Mouse (Mus musculus): ENCODE results near the gene Olfr452.

Gene Olfr452

GRCm38 (mm10) chr6:42784793-42785192 is at the start of gene Olfr452:
TSS of gene Olfr452 (plus strand) at chr6:42785093.
- no peak for DNase-seq (ENCODE audit: low spot score)

GRCm38 (mm10) chr6:42739071-42739470 is 45.8 kb upstream of the Olfr452 start, which contains the start of gene Olfr453:
TSS of gene Olfr453 (plus strand) at chr6:42739371.
- no peak for DNase-seq (ENCODE audit: low spot score)

GRCm38 (mm10) chr6:42742303-42742702 is 42.6 kb upstream of the Olfr452 start:
- DNase-seq (ENCODE audit: low spot score): no peak

- DNase-seq (ENCODE audit: low spot score): no peak
These were observed 37.0 kb upstream of the Olfr452 start for GRCm38 (mm10) chr6:42747846-42748245.

GRCm38 (mm10) chr6:42756104-42756503 is 28.8 kb upstream of the Olfr452 start, which contains the start of gene Olfr38:
TSS of gene Olfr38 (plus strand) at chr6:42756404.
- no peak for DNase-seq (ENCODE audit: low spot score)

- DNase-seq (ENCODE audit: low spot score): no peak
These were observed 7.8 kb upstream of the Olfr452 start for GRCm38 (mm10) chr6:42777066-42777465.

GRCm38 (mm10) chr6:42790247-42790948 is 5.5 kb downstream of the Olfr452 start:
- no peak for DNase-seq (ENCODE audit: low spot score)

GRCm38 (mm10) chr6:42790949-42791556 is 6.2 kb downstream of the Olfr452 start:
- no peak for DNase-seq (ENCODE audit: low spot score)

GRCm38 (mm10) chr6:42794982-42795381 is 10.1 kb downstream of the Olfr452 start:
- DNase-seq (ENCODE audit: low spot score): no peak

GRCm38 (mm10) chr6:42811639-42812038 is 26.7 kb downstream of the Olfr452 start, which contains the start of gene Olfr450:
TSS of gene Olfr450 (plus strand) at chr6:42811939.
- DNase-seq (ENCODE audit: low spot score): no peak

GRCm38 (mm10) chr6:42834084-42834483 is 49.2 kb downstream of the Olfr452 start, which contains the start of gene Olfr449:
TSS of gene Olfr449 (plus strand) at chr6:42834384.
- no peak for DNase-seq (ENCODE audit: low spot score)
